Mouse (Mus musculus) adrenal gland, adult 18-20 months (tissue): ENCODE measurements at regions not wholly inside any gene's neighbourhood (a gene's known extent, or its start where the extent isn't known, plus 50 kb on each side); places are given as distances from the start of the nearest gene placed in this dataset.
"Not testable (repeated sequence)": the region's sequence is repeated elsewhere in the genome, so short reads cannot be mapped to it uniquely, and the experiment has no call there.

ENCODE experiments used
- DNase-seq, 2 experiments: peaks; one replicate each; pipeline ENCODE4 v3.0.0; 2021 to 2022; ENCODE audit warnings: low spot score in 2 of 2

GRCm38 (mm10) chr8:78064161-78064560 lies 148.9 kb upstream of the Ttc29 start:
- no peak for DNase-seq

- DNase-seq: no peak
Observed at GRCm38 (mm10) chr8:78065890-78066493, 147.1 kb upstream of the Ttc29 start.

- DNase-seq: no peak
Observed at GRCm38 (mm10) chr8:78068087-78068910, 144.8 kb upstream of the Ttc29 start.

GRCm38 (mm10) chr8:78073821-78074220 lies 139.3 kb upstream of the Ttc29 start:
- DNase-seq: no peak

- peak; percentile 22 to 23 for DNase-seq
Observed at GRCm38 (mm10) chr8:78077122-78077521, 136.0 kb upstream of the Ttc29 start.

GRCm38 (mm10) chr8:78081395-78081794 lies 131.7 kb upstream of the Ttc29 start:
- DNase-seq: not testable (repeated sequence)

GRCm38 (mm10) chr8:78083012-78083411 lies 130.1 kb upstream of the Ttc29 start:
- DNase-seq: no peak

- no peak for DNase-seq
Observed at GRCm38 (mm10) chr8:78086361-78086760, 126.7 kb upstream of the Ttc29 start.

GRCm38 (mm10) chr8:78090382-78091122 lies 122.5 kb upstream of the Ttc29 start:
- DNase-seq: no peak

- DNase-seq: no peak
Observed at GRCm38 (mm10) chr8:78096383-78096782, 116.7 kb upstream of the Ttc29 start.

- DNase-seq: no peak
Observed at GRCm38 (mm10) chr8:78098191-78098745, 114.8 kb upstream of the Ttc29 start.

GRCm38 (mm10) chr8:78099091-78099490 lies 114.0 kb upstream of the Ttc29 start:
- no peak for DNase-seq

GRCm38 (mm10) chr8:78107339-78107738 lies 105.8 kb upstream of the Ttc29 start:
- no peak for DNase-seq

- DNase-seq: no peak
Observed at GRCm38 (mm10) chr8:78110003-78110649, 103.0 kb upstream of the Ttc29 start.

- no peak for DNase-seq
Observed at GRCm38 (mm10) chr8:78113105-78113504, 100.0 kb upstream of the Ttc29 start.

GRCm38 (mm10) chr8:78114512-78114911 lies 98.6 kb upstream of the Ttc29 start:
- no peak for DNase-seq

- no peak for DNase-seq
Observed at GRCm38 (mm10) chr8:78117191-78117590, 95.9 kb upstream of the Ttc29 start.

GRCm38 (mm10) chr8:78118493-78118892 lies 94.6 kb upstream of the Ttc29 start:
- DNase-seq: no peak

GRCm38 (mm10) chr8:78119682-78120081 lies 93.4 kb upstream of the Ttc29 start:
- DNase-seq: no peak

GRCm38 (mm10) chr8:78124248-78124647 lies 88.8 kb upstream of the Ttc29 start:
- DNase-seq: peak; percentile 22 to 32

- DNase-seq: peak; percentile 17 to 34
Observed at GRCm38 (mm10) chr8:78127852-78128251, 85.2 kb upstream of the Ttc29 start.
